Mouse (Mus musculus): Measurements from ENCODE around the gene Emilin2. TPM values are rescaled to one million over a fixed set of nuclear protein-coding genes. Genes with fewer than 3 reads are reported as not detected.

Gene Emilin2
- polyA plus RNA-seq, 1 experiment from 2014 or later, result 1.4 TPM

- Histone ChIP-seq H3K4me3 (replicated peaks; ENCODE audit: low read length) (no peak overlapping the region), H3K27me3 (replicated peaks; ENCODE audit: control insufficient read depth, insufficient read depth, low read length) (peaks cover 17% of the 10 kb centered on the region), H3K9me3 (ENCODE audit: control insufficient read depth, low read length) (no peaks in the 10 kb centered on the region), H3K4me2 (ENCODE audit: low read length) (no peak overlapping the region), H3K36me3 (ENCODE audit: control insufficient read depth, insufficient read depth) (no peaks in the 10 kb centered on the region), H3K27ac (ENCODE audit: low read length) (no peak overlapping the region), H3K9ac (replicated peaks; ENCODE audit: low read depth, low read length) (no peak overlapping the region), H3K4me1 (replicated peaks; ENCODE audit: control insufficient read depth, insufficient read depth, low read length) (peaks cover 12% of the 10 kb centered on the region)
- 92% methylated on average over 4 of the region's 4 CpGs for WGBS
- ATAC-seq, result no peak
Observed at GRCm38 (mm10) chr17:71306716-71307115, 5.1 kb downstream of the Emilin2 start.

DNA sequence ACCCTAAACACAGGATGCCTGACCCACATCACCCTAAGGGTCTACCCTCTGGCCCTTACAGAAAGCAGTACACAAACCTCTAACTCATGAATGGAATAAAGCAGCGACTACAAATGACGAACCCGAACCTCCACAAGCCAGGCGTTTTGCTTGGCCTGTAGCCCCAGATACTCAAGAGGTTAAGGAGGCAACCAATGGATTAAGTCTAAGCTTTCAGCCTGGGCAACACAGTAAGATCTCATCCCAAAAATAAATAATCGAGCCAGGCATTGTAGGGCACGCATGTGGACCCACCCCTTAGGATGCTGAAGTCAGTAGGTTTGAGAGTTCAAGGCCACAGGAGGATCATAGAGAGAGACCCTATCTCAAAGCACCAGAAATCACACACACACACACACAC is 5.7 kb downstream of the Emilin2 start:
- Histone ChIP-seq H3K9ac (replicated peaks; ENCODE audit: low read depth, low read length) (no peak overlapping the region), H3K4me2 (ENCODE audit: low read length) (no peak overlapping the region), H3K36me3 (ENCODE audit: control insufficient read depth, insufficient read depth) (no peaks in the 10 kb centered on the region), H3K27ac (ENCODE audit: low read length) (no peak overlapping the region), H3K4me1 (replicated peaks; ENCODE audit: control insufficient read depth, insufficient read depth, low read length) (peaks cover 12% of the 10 kb centered on the region), H3K4me3 (replicated peaks; ENCODE audit: low read length) (no peak overlapping the region), H3K27me3 (replicated peaks; ENCODE audit: control insufficient read depth, insufficient read depth, low read length) (peaks cover 15% of the 10 kb centered on the region), H3K9me3 (ENCODE audit: control insufficient read depth, low read length) (no peaks in the 10 kb centered on the region)
- ATAC-seq, result no peak
- WGBS, result 91% methylated on average over 6 of the region's 6 CpGs

GRCm38 (mm10) chr17:71303444-71303843 is 8.3 kb downstream of the Emilin2 start:
- H3K36me3 ChIP-seq (ENCODE audit: control insufficient read depth, insufficient read depth), result no peaks in the 10 kb centered on the region
- H3K27ac ChIP-seq (ENCODE audit: low read length), result no peak overlapping the region
- no peak for ATAC-seq
- no peaks in the 10 kb centered on the region for H3K4me1 ChIP-seq (replicated peaks; ENCODE audit: control insufficient read depth, insufficient read depth, low read length)
- H3K27me3 ChIP-seq (replicated peaks; ENCODE audit: control insufficient read depth, insufficient read depth, low read length), result no peaks in the 10 kb centered on the region
- no peak overlapping the region for H3K4me2 ChIP-seq (ENCODE audit: low read length)
- H3K4me3 ChIP-seq (replicated peaks; ENCODE audit: low read length), result no peak overlapping the region
- H3K9me3 ChIP-seq (ENCODE audit: control insufficient read depth, low read length), result no peaks in the 10 kb centered on the region
- no peak overlapping the region for H3K9ac ChIP-seq (replicated peaks; ENCODE audit: low read depth, low read length)
- 61% methylated on average over 6 of the region's 6 CpGs for whole genome bisulfite sequencing

DNA sequence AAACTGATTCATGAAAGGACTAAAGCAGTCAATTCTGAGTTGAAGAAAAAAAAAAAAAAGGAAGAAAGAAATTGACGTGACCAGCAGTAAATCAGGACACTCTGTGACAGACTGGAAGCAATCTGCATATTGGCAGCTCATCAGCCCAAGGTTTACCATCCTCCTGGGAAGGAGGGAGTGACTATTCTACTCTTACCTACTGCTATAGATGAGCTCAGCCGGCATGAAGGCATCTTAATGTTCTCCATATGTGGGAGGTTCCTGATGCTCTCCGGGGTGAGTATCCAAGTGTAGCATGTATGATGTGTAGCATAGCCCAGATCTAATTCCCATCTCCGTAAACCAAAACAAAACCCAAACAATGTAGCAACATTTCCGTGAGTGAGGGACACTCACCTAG is 10.4 kb downstream of the Emilin2 start:
- 75% methylated on average over 5 of the region's 5 CpGs for WGBS
- Histone ChIP-seq H3K4me1 (replicated peaks; ENCODE audit: control insufficient read depth, insufficient read depth, low read length) (no peaks in the 10 kb centered on the region), H3K4me2 (ENCODE audit: low read length) (no peak overlapping the region), H3K27me3 (replicated peaks; ENCODE audit: control insufficient read depth, insufficient read depth, low read length) (no peaks in the 10 kb centered on the region), H3K36me3 (ENCODE audit: control insufficient read depth, insufficient read depth) (no peaks in the 10 kb centered on the region), H3K4me3 (replicated peaks; ENCODE audit: low read length) (no peak overlapping the region), H3K9me3 (ENCODE audit: control insufficient read depth, low read length) (no peaks in the 10 kb centered on the region), H3K27ac (ENCODE audit: low read length) (no peak overlapping the region), H3K9ac (replicated peaks; ENCODE audit: low read depth, low read length) (no peak overlapping the region)
- ATAC-seq, result no peak

GRCm38 (mm10) chr17:71300338-71300737 is 11.4 kb downstream of the Emilin2 start:
- no peaks in the 10 kb centered on the region for H3K27me3 ChIP-seq (replicated peaks; ENCODE audit: control insufficient read depth, insufficient read depth, low read length)
- no peak overlapping the region for H3K4me3 ChIP-seq (replicated peaks; ENCODE audit: low read length)
- no peaks in the 10 kb centered on the region for H3K4me1 ChIP-seq (replicated peaks; ENCODE audit: control insufficient read depth, insufficient read depth, low read length)
- H3K4me2 ChIP-seq (ENCODE audit: low read length), result no peak overlapping the region
- H3K9me3 ChIP-seq (ENCODE audit: control insufficient read depth, low read length), result no peaks in the 10 kb centered on the region
- ATAC-seq, result no peak
- H3K36me3 ChIP-seq (ENCODE audit: control insufficient read depth, insufficient read depth), result no peaks in the 10 kb centered on the region
- H3K9ac ChIP-seq (replicated peaks; ENCODE audit: low read depth, low read length), result no peak overlapping the region
- 97% methylated on average over 2 of the region's 2 CpGs for WGBS
- H3K27ac ChIP-seq (ENCODE audit: low read length), result no peak overlapping the region

DNA sequence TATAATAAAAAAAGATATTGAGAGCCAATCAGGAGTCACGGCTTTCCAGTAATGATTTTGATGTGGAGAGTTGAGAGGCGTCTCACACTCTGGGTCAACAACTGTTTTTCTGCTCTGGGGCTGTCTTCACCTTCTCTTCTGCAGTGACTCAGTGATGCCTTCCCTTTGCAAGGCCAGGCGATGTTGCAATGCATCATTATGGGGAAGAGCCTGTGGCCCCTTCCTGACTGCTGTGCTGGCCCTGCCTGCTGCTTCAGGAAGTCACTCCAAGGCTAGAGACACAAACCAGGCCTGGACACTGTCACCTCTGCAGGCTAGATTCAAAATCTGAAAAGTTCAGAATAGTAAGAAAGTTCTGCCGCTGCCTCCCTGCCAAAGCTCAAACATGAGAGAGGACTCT is 11.9 kb downstream of the Emilin2 start:
- no peak overlapping the region for H3K9ac ChIP-seq (replicated peaks; ENCODE audit: low read depth, low read length)
- WGBS, result 94% methylated on average over 4 of the region's 4 CpGs
- no peak overlapping the region for H3K4me3 ChIP-seq (replicated peaks; ENCODE audit: low read length)
- H3K4me2 ChIP-seq (ENCODE audit: low read length), result no peak overlapping the region
- no peak overlapping the region for H3K27ac ChIP-seq (ENCODE audit: low read length)
- ATAC-seq, result no peak
- H3K4me1 ChIP-seq (replicated peaks; ENCODE audit: control insufficient read depth, insufficient read depth, low read length), result no peaks in the 10 kb centered on the region
- H3K9me3 ChIP-seq (ENCODE audit: control insufficient read depth, low read length), result no peaks in the 10 kb centered on the region
- no peaks in the 10 kb centered on the region for H3K27me3 ChIP-seq (replicated peaks; ENCODE audit: control insufficient read depth, insufficient read depth, low read length)
- no peaks in the 10 kb centered on the region for H3K36me3 ChIP-seq (ENCODE audit: control insufficient read depth, insufficient read depth)

DNA sequence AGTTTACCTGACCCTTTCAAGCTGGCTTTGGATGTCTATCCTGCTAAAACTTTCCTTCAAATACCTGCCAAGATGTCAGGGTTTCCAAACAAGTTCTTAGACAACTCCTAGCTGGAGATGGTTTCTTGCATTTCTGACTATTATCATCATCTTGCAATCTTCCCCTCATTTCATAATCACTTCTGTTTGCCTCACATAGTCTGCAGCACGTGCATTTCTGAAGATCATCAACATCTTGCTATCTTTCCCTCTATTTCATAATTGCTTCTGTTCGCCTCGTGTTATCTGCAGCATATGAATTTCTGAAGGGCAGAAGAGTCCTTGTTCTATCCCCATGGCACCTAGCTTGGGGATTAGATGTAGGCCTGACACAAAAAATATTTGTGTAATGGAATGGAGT is 17.2 kb downstream of the Emilin2 start:
- Histone ChIP-seq H3K4me1 (replicated peaks; ENCODE audit: control insufficient read depth, insufficient read depth, low read length) (no peaks in the 10 kb centered on the region), H3K4me3 (replicated peaks; ENCODE audit: low read length) (no peak overlapping the region), H3K27ac (ENCODE audit: low read length) (no peak overlapping the region), H3K9me3 (ENCODE audit: control insufficient read depth, low read length) (no peaks in the 10 kb centered on the region), H3K9ac (replicated peaks; ENCODE audit: low read depth, low read length) (no peak overlapping the region), H3K27me3 (replicated peaks; ENCODE audit: control insufficient read depth, insufficient read depth, low read length) (no peaks in the 10 kb centered on the region), H3K4me2 (ENCODE audit: low read length) (no peak overlapping the region), H3K36me3 (ENCODE audit: control insufficient read depth, insufficient read depth) (no peaks in the 10 kb centered on the region)
- WGBS, result 87% methylated on average over 3 of the region's 3 CpGs
- ATAC-seq, result no peak

GRCm38 (mm10) chr17:71292897-71293296 is 18.9 kb downstream of the Emilin2 start:
- H3K4me2 ChIP-seq (ENCODE audit: low read length), result no peak overlapping the region
- H3K4me1 ChIP-seq (replicated peaks; ENCODE audit: control insufficient read depth, insufficient read depth, low read length), result no peaks in the 10 kb centered on the region
- ATAC-seq, result no peak
- no peaks in the 10 kb centered on the region for H3K36me3 ChIP-seq (ENCODE audit: control insufficient read depth, insufficient read depth)
- WGBS, result 78% methylated on average over 4 of the region's 4 CpGs
- H3K27me3 ChIP-seq (replicated peaks; ENCODE audit: control insufficient read depth, insufficient read depth, low read length), result no peaks in the 10 kb centered on the region
- no peak overlapping the region for H3K27ac ChIP-seq (ENCODE audit: low read length)
- no peak overlapping the region for H3K4me3 ChIP-seq (replicated peaks; ENCODE audit: low read length)
- no peaks in the 10 kb centered on the region for H3K9me3 ChIP-seq (ENCODE audit: control insufficient read depth, low read length)
- H3K9ac ChIP-seq (replicated peaks; ENCODE audit: low read depth, low read length), result no peak overlapping the region

DNA sequence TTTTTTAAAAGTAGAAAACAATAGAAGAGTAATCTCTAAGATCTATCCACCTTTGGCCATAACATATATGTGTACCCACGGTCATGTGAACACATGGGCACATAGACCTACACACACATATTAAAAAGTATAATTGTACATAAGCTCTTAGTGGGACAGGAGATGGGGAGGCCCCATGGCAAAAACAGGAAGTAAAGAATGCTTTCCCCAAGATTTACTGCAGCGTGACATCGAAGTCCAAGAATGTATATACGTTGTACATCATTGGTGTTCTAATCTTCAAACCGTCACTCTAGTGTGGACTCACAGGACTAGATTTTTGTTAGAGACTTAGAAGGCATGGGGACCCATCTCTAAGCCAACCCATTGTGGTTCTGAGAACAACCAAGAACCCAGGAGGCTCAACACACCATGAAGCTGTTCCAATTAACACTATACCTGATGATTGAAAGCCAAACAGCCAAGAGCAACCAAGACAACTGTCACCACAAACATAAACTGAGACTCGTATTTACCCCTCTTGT is 19.8 kb downstream of the Emilin2 start:
- Histone ChIP-seq H3K36me3 (ENCODE audit: control insufficient read depth, insufficient read depth) (no peaks in the 10 kb centered on the region), H3K4me1 (replicated peaks; ENCODE audit: control insufficient read depth, insufficient read depth, low read length) (no peaks in the 10 kb centered on the region), H3K4me3 (replicated peaks; ENCODE audit: low read length) (no peak overlapping the region), H3K9me3 (ENCODE audit: control insufficient read depth, low read length) (no peaks in the 10 kb centered on the region), H3K27ac (ENCODE audit: low read length) (no peak overlapping the region), H3K4me2 (ENCODE audit: low read length) (no peak overlapping the region), H3K27me3 (replicated peaks; ENCODE audit: control insufficient read depth, insufficient read depth, low read length) (no peaks in the 10 kb centered on the region), H3K9ac (replicated peaks; ENCODE audit: low read depth, low read length) (no peak overlapping the region)
- WGBS, result 92% methylated on average over 6 of the region's 6 CpGs
- ATAC-seq, result no peak

Measured in forebrain, embryonic 16.5 days (tissue).